8 mouse cellular contexts compared by ENCODE assay signal in the genomic region with DNA sequence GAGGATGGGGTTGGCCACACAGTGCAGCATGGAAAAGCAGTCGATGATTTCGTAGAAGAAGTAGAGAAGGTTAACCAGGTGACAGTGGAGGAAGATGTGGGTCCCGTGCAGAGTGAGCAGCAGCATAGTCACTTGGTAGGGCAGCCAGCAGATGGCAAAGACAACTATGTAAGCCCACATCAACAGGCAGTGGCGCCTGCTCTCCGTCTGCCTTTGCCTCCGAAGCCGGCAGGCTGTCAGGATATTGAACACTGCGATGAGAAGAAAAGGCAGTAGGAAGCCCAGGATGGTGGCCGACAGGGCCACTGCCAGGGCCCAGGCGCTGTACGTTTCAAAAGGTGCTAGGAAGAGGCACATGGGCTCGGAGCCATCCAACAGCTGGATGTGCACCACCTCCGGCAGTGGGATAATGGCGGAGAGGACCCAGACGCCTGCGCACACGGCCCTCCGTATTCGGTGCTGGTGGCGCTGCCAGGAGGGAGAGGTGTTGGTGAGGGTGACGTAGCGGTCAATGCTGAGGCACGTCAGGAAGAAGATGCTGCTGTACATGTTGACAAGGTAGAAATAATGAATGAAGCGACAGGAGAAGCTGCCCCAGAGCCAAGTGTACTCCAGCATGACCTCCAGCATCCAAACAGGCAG. TPM values are rescaled to one million over a fixed set of nuclear protein-coding genes. Genes with fewer than 3 reads are reported as not detected.
DNase-seq lines count a peak whose midpoint lies in the region; ATAC-seq and TF ChIP-seq lines count a peak whose summit lies in the region.

No protein-coding gene starts in this region.

- peaks cover 32% of the 10 kb centered on the region for H3K4me1 ChIP-seq in heart, embryonic 13.5 days
- peaks cover 5 to 26% of the 10 kb centered on the region in 2 experiments for H3K4me1 ChIP-seq in liver, embryonic 14.5 days (replicated peaks; ENCODE audit: control insufficient read depth in 2 of 2, insufficient read depth in 2 of 2, low read length in 1 of 2)

- H3K9ac ChIP-seq in heart, embryonic 13.5 days = peak overlapping the region; percentile 76
- H3K9ac ChIP-seq in liver, embryonic 14.5 days (replicated peaks) = no peak overlapping the region

- no peaks in the 10 kb centered on the region for H3K9me3 ChIP-seq in heart, embryonic 13.5 days
- H3K9me3 ChIP-seq in liver, embryonic 14.5 days (ENCODE audit: control insufficient read depth, low read length) = no peaks in the 10 kb centered on the region

- H3K4me3 ChIP-seq in heart, embryonic 13.5 days = peak overlapping the region; percentile 52
- peak overlapping the region; percentile 22 to 38; a peak in 3 of 4 replicates for H3K4me3 ChIP-seq in liver, embryonic 14.5 days (ENCODE audit: insufficient read depth in 1 of 2, low read depth in 2 of 2, low read length in 2 of 2)

- WGBS in heart, embryonic 13.5 days = 39% methylated on average over 24 of the region's 24 CpGs
- 52% methylated on average over 24 of the region's 24 CpGs for WGBS in liver, embryonic 14.5 days (ENCODE audit: insufficient replicate concordance)

- peak; percentile 42 to 47 for DNase-seq in heart, adult 18-20 months
- no peak for DNase-seq in heart, adult 8-10 months (ENCODE audit: low spot score)
- DNase-seq in R1 (ENCODE audit: low read depth, low spot score) = peak; percentile 61
- no peak for DNase-seq in liver, embryonic 14.5 days (ENCODE audit: low read depth in 3 of 3, low spot score in 3 of 3)
- DNase-seq in left cerebral cortex, adult 11 months (ENCODE audit: low spot score) = no peak
- no peak for DNase-seq in ovary, postnatal 14 days (ENCODE audit: low spot score)

- TF ChIP-seq EP300 in liver, embryonic 14.5 days (IDR thresholded peaks at IDR 0.05; ENCODE audit: low read depth) = no peak

- no peak for TF ChIP-seq CTCF in liver, embryonic 14.5 days (IDR thresholded peaks at IDR 0.05; ENCODE audit: low read depth)

- H3K36me3 ChIP-seq in heart, embryonic 13.5 days = peaks cover 33% of the 10 kb centered on the region
- H3K36me3 ChIP-seq in liver, embryonic 14.5 days (replicated peaks; ENCODE audit: control insufficient read depth, insufficient read depth, low read depth) = no peaks in the 10 kb centered on the region; the same call in 1 of the 2 replicates

- H3K27ac ChIP-seq in heart, embryonic 13.5 days (replicated peaks) = peak overlapping the region; percentile 69
- H3K27ac ChIP-seq in liver, embryonic 14.5 days = no peak overlapping the region

- no peak for ATAC-seq in heart, embryonic 13.5 days (ENCODE audit: extremely low read depth, insufficient number of reproducible peaks, low FRiP score, low TSS enrichment)
- no peak for ATAC-seq in liver, embryonic 14.5 days (ENCODE audit: insufficient read depth)
- ATAC-seq in erythroid progenitor cell, adult 5-6 weeks (replicated peaks; ENCODE audit: low FRiP score, poor library complexity, severe bottlenecking) = no peak

- H3K4me2 ChIP-seq in heart, embryonic 13.5 days = peak overlapping the region; percentile 66
- peak overlapping the region; percentile 23; the same call in 1 of the 2 replicates for H3K4me2 ChIP-seq in liver, embryonic 14.5 days (ENCODE audit: low read depth)

- no peaks in the 10 kb centered on the region for H3K27me3 ChIP-seq in heart, embryonic 13.5 days (replicated peaks)
- H3K27me3 ChIP-seq in liver, embryonic 14.5 days (ENCODE audit: control insufficient read depth, insufficient read depth, low read length) = no peaks in the 10 kb centered on the region

RNA-seq across cellular contexts. Expression of gene Gpr182, which starts 1.3 kb away (rescaled TPM):
- 1 to 10 TPM; 3.3 to 3.5 TPM for total RNA-seq in heart, adult 18-20 months (2021)
- 1 to 10 TPM; 3.8 to 4.8 (median 4.2) TPM for total RNA-seq in heart, adult 8-10 months (2022)
- polyA plus RNA-seq in heart, embryonic 13.5 days (2015; fragmentation: Nextera tagmentation; extraction: Ambion mirVana) = 20.2 TPM in 2 replicates
- 9.1 and 11.5 TPM in 2 replicates for polyA plus RNA-seq in liver, embryonic 14.5 days (2012; rRNA removed)
- 3.7 and 4.3 TPM in 2 replicates for polyA plus RNA-seq in liver, embryonic 14.5 days (2014; fragmentation: Nextera tagmentation; extraction: Ambion mirVana)
- not detected in 2 replicates for total RNA-seq in erythroid progenitor cell, adult 5-6 weeks (2015; ENCODE audit: low replicate concordance)
- total RNA-seq in erythroid progenitor cell, adult 5-6 weeks (2017; ENCODE audit: low replicate concordance) = not detected in 2 replicates

RNA-seq across cellular contexts. Expression of gene Rdh1, which starts 9.3 kb away (rescaled TPM):
- total RNA-seq in heart, adult 18-20 months (2021) = under 1 TPM; 0.07 to 0.10 TPM
- total RNA-seq in heart, adult 8-10 months (2022) = under 1 TPM in 1 of 4 experiments, not detected in 3; 0.06 TPM
- polyA plus RNA-seq in heart, embryonic 13.5 days (2015; fragmentation: Nextera tagmentation; extraction: Ambion mirVana) = not detected in 2 replicates
- polyA plus RNA-seq in liver, embryonic 14.5 days (2012; rRNA removed) = 0.15 and 0.18 TPM in 2 replicates
- 0.09 and 0.17 TPM in 2 replicates for polyA plus RNA-seq in liver, embryonic 14.5 days (2014; fragmentation: Nextera tagmentation; extraction: Ambion mirVana)
- not detected in 2 replicates for total RNA-seq in erythroid progenitor cell, adult 5-6 weeks (2015; ENCODE audit: low replicate concordance)
- total RNA-seq in erythroid progenitor cell, adult 5-6 weeks (2017; ENCODE audit: low replicate concordance) = not detected in 2 replicates

RNA-seq across cellular contexts. Expression of gene Rdh16f1, which starts 9.3 kb away (rescaled TPM):
- total RNA-seq in heart, adult 18-20 months (2021) = under 1 TPM in 1 of 2 experiments, not detected in 1; 0.10 TPM
- total RNA-seq in heart, adult 8-10 months (2022) = under 1 TPM in 1 of 4 experiments, not detected in 3; 0.22 TPM
- not detected in 2 replicates for polyA plus RNA-seq in heart, embryonic 13.5 days (2015; fragmentation: Nextera tagmentation; extraction: Ambion mirVana)
- 0.03 and 0.06 TPM in 2 replicates for polyA plus RNA-seq in liver, embryonic 14.5 days (2012; rRNA removed)
- 0.11 TPM in 1 of 2 replicates, not detected in the other for polyA plus RNA-seq in liver, embryonic 14.5 days (2014; fragmentation: Nextera tagmentation; extraction: Ambion mirVana)
- not detected in 2 replicates for total RNA-seq in erythroid progenitor cell, adult 5-6 weeks (2015; ENCODE audit: low replicate concordance)
- total RNA-seq in erythroid progenitor cell, adult 5-6 weeks (2017; ENCODE audit: low replicate concordance) = not detected in 2 replicates

RNA-seq across cellular contexts. Expression of gene Zbtb39, which starts 10.9 kb away (rescaled TPM):
- total RNA-seq in heart, adult 18-20 months (2021) = 1 to 10 TPM; 6.8 to 7.6 TPM
- total RNA-seq in heart, adult 8-10 months (2022) = 1 to 10 TPM; 6.4 to 7.9 (median 7.5) TPM
- 1.6 and 2.0 TPM in 2 replicates for polyA plus RNA-seq in heart, embryonic 13.5 days (2015; fragmentation: Nextera tagmentation; extraction: Ambion mirVana)
- 1.9 and 2.1 TPM in 2 replicates for polyA plus RNA-seq in liver, embryonic 14.5 days (2012; rRNA removed)
- polyA plus RNA-seq in liver, embryonic 14.5 days (2014; fragmentation: Nextera tagmentation; extraction: Ambion mirVana) = 0.72 and 0.83 TPM in 2 replicates
- 0.72 and 2.9 TPM in 2 replicates for total RNA-seq in erythroid progenitor cell, adult 5-6 weeks (2015; ENCODE audit: low replicate concordance)
- total RNA-seq in erythroid progenitor cell, adult 5-6 weeks (2017; ENCODE audit: low replicate concordance) = 1.3 TPM in 1 of 2 replicates, not detected in the other

RNA-seq across cellular contexts. Expression of gene Rdh9, which starts 25.9 kb away (rescaled TPM):
- total RNA-seq in heart, adult 18-20 months (2021) = not detected
- under 1 TPM in 2 of 4 experiments, not detected in 2; 0.09 to 0.22 TPM for total RNA-seq in heart, adult 8-10 months (2022)
- polyA plus RNA-seq in heart, embryonic 13.5 days (2015; fragmentation: Nextera tagmentation; extraction: Ambion mirVana) = 0.15 and 0.23 TPM in 2 replicates
- polyA plus RNA-seq in liver, embryonic 14.5 days (2012; rRNA removed) = 0.07 TPM in 1 of 2 replicates, not detected in the other
- polyA plus RNA-seq in liver, embryonic 14.5 days (2014; fragmentation: Nextera tagmentation; extraction: Ambion mirVana) = not detected in 2 replicates
- total RNA-seq in erythroid progenitor cell, adult 5-6 weeks (2015; ENCODE audit: low replicate concordance) = not detected in 2 replicates
- not detected in 2 replicates for total RNA-seq in erythroid progenitor cell, adult 5-6 weeks (2017; ENCODE audit: low replicate concordance)

Comparison
In these comparisons a context has a peak if more than half of its experiments do, and no peak if none do; other contexts are left out.
1. DNase-seq: peak in heart, adult 18-20 months (2 of 2) and R1 (single experiment); none in heart, adult 8-10 months (single experiment), liver, embryonic 14.5 days (0 of 3), left cerebral cortex, adult 11 months (single experiment) and ovary, postnatal 14 days (single experiment).
2. RNA of gene Gpr182, which starts 1.3 kb away (total RNA-seq): 3.8 to 4.8 TPM in heart, adult 8-10 months and 3.3 to 3.5 TPM in heart, adult 18-20 months; not detected in erythroid progenitor cell, adult 5-6 weeks; every median in the first group is over 4 times any median in the second.